ENCODE assay signal across 9 mouse cellular contexts in the genomic region with DNA sequence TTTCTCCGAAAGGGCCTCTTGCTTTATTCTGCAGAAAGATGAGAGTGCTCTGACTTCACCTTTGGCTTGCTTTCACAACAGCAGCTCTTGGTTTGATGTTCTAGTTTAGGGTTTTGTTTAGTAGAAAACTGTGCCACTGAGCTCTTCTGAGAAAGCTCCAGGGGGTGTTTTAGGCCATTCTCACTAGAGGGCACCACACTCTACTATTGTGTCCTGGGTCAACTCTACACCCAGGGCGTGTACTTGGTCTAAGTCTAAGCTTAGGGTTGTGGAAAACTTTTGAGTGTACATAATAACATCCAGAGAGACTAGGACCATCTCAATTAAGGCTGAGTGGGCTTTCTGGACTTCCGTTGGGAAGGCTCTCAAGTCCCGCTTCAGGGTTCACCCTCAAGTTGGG.
DNase-seq lines count a peak whose midpoint lies in the region; ATAC-seq and TF ChIP-seq lines count a peak whose summit lies in the region.
"Had no signal": no experiment of that assay in that cellular context is flagged by ENCODE, and none has a peak within 500 bp of the region (broad histone marks: within the 10 kb centered on the region; RNA-seq: fewer than 3 reads in every experiment).

No protein-coding gene starts in this region.

- no peaks in the 10 kb centered on the region for H3K27me3 ChIP-seq in midbrain, postnatal 0 days (ENCODE audit: insufficient read depth, low read length)
- H3K27me3 ChIP-seq in midbrain, embryonic 16.5 days (ENCODE audit: control insufficient read depth, insufficient read depth, low read depth, low read length): no peaks in the 10 kb centered on the region
- no peaks in the 10 kb centered on the region for H3K27me3 ChIP-seq in splenic B cell, adult 2 months (ENCODE audit: control insufficient read depth, insufficient read depth, low read length, poor library complexity, severe bottlenecking)
- H3K27me3 ChIP-seq: midbrain, embryonic 12.5 days had no signal

- peak; percentile 30 for DNase-seq in cerebellum, adult 8-10 months
- no peak for DNase-seq in cerebellum, adult 11-12 months
- DNase-seq in midbrain, postnatal 0 days (ENCODE audit: low spot score): no peak
- peak; percentile 7 for DNase-seq in splenic B cell, adult 2 months (ENCODE audit: low read depth, low spot score)
- DNase-seq in right cerebral cortex, postnatal 14 days: no peak
- no peak for DNase-seq in gastrocnemius, adult 8-10 months (ENCODE audit: low spot score in 2 of 2)

- no peak overlapping the region for H3K4me2 ChIP-seq in midbrain, postnatal 0 days (ENCODE audit: low read depth, low read length, poor library complexity, severe bottlenecking)
- no peak overlapping the region for H3K4me2 ChIP-seq in midbrain, embryonic 16.5 days (ENCODE audit: low read length)
- H3K4me2 ChIP-seq: midbrain, embryonic 12.5 days had no signal

- no peak overlapping the region for H3K27ac ChIP-seq in midbrain, postnatal 0 days (ENCODE audit: low read depth, low read length)
- H3K27ac ChIP-seq in midbrain, embryonic 16.5 days (ENCODE audit: low read length): no peak overlapping the region
- H3K27ac ChIP-seq: midbrain, embryonic 12.5 days had no signal

- H3K9me3 ChIP-seq in midbrain, postnatal 0 days (ENCODE audit: low read length): no peaks in the 10 kb centered on the region
- H3K9me3 ChIP-seq in midbrain, embryonic 16.5 days (replicated peaks; ENCODE audit: control insufficient read depth, low read length, poor library complexity, severe bottlenecking): no peaks in the 10 kb centered on the region
- H3K9me3 ChIP-seq: midbrain, embryonic 12.5 days had no signal

- 92% methylated on average over 4 of the region's 4 CpGs for WGBS in midbrain, postnatal 0 days
- WGBS in midbrain, embryonic 16.5 days: 81% methylated on average over 4 of the region's 4 CpGs

- no peak for ATAC-seq in midbrain, postnatal 0 days (ENCODE audit: low FRiP score)
- ATAC-seq in midbrain, embryonic 16.5 days: no peak
- peak; percentile 46 to 65; a peak in 1 of 4 replicates for ATAC-seq in hematopoietic stem cell, adult 5-6 weeks (replicated peaks in 1 of 2; ENCODE audit: insufficient read depth in 1 of 2, low FRiP score in 2 of 2, low TSS enrichment in 1 of 2, low read depth in 1 of 2, poor library complexity in 2 of 2, severe bottlenecking in 2 of 2)

- no peaks in the 10 kb centered on the region for H3K4me1 ChIP-seq in midbrain, postnatal 0 days (ENCODE audit: insufficient read depth, low read length)
- H3K4me1 ChIP-seq in midbrain, embryonic 16.5 days (ENCODE audit: control insufficient read depth, insufficient read depth, low read length): no peaks in the 10 kb centered on the region

- no peaks in the 10 kb centered on the region for H3K36me3 ChIP-seq in midbrain, postnatal 0 days (ENCODE audit: insufficient read depth, low read length)
- 0 out of 2 replicates have a peak, but pooled peaks cover 2% of the 10 kb centered on the region for H3K36me3 ChIP-seq in midbrain, embryonic 16.5 days (ENCODE audit: control insufficient read depth, insufficient read depth, low read length)
- H3K36me3 ChIP-seq in splenic B cell, adult 2 months (ENCODE audit: control insufficient read depth, insufficient read depth, low read length, poor library complexity, severe bottlenecking): no peaks in the 10 kb centered on the region
- H3K36me3 ChIP-seq: midbrain, embryonic 12.5 days had no signal

- peak; percentile 43 for TF ChIP-seq CTCF in midbrain, postnatal 0 days (IDR thresholded peaks at IDR 0.05)

- H3K4me3 ChIP-seq in midbrain, postnatal 0 days (ENCODE audit: low read depth, low read length): no peak overlapping the region
- H3K4me3 ChIP-seq in midbrain, embryonic 16.5 days (ENCODE audit: low read depth, low read length): no peak overlapping the region
- H3K4me3 ChIP-seq: midbrain, embryonic 12.5 days had no signal

- no peak overlapping the region for H3K9ac ChIP-seq in midbrain, postnatal 0 days (replicated peaks; ENCODE audit: low read length, poor library complexity, severe bottlenecking)
- no peak overlapping the region for H3K9ac ChIP-seq in midbrain, embryonic 16.5 days (ENCODE audit: low read depth, low read length)
- H3K9ac ChIP-seq: midbrain, embryonic 12.5 days had no signal

Comparison
In these comparisons a context has a peak if more than half of its experiments do, and no peak if none do; other contexts are left out.
1. DNase-seq: peak in cerebellum, adult 8-10 months (single experiment) and splenic B cell, adult 2 months (single experiment); none in cerebellum, adult 11-12 months (single experiment), midbrain, postnatal 0 days (single experiment), right cerebral cortex, postnatal 14 days (single experiment) and gastrocnemius, adult 8-10 months (0 of 2).
2. ATAC-seq: peak in hematopoietic stem cell, adult 5-6 weeks (2 of 2); none in midbrain, postnatal 0 days (single experiment) and midbrain, embryonic 16.5 days (single experiment).